Mouse (Mus musculus) testis, adult 2 months (tissue): ENCODE data around the gene Cmpk2. TPM values are rescaled to one million over a fixed set of nuclear protein-coding genes. Genes with fewer than 3 reads are reported as not detected.
A peak's percentile ranks its signal among the peaks of the same experiment; 100 is the strongest.
"Not testable (repeated sequence)": the region's sequence is repeated elsewhere in the genome, so short reads cannot be mapped to it uniquely, and the experiment has no call there.

Experiments used
- H3K27ac ChIP-seq: fragments of 200-500 bp; 2 replicates; pipeline ENCODE4 v1.5.1; 2012; ENCODE audit warnings: low read depth, low read length; ENCODE audit not compliant: control insufficient read depth, insufficient read depth
- H3K27me3 ChIP-seq: fragments of 200-500 bp; 2 replicates; pipeline ENCODE4 v1.6.1; 2012; ENCODE audit warnings: mild to moderate bottlenecking, low read length, moderate library complexity; ENCODE audit not compliant: control insufficient read depth, insufficient read depth
- H3K36me3 ChIP-seq: fragments of 200-500 bp; 2 replicates; pipeline ENCODE4 v1.6.1; 2012; ENCODE audit warnings: mild to moderate bottlenecking, low read length; ENCODE audit not compliant: control insufficient read depth, insufficient read depth
- H3K4me1 ChIP-seq: fragments of 200-500 bp; 2 replicates; pipeline ENCODE4 v1.6.1; 2012; ENCODE audit warnings: low read length; ENCODE audit not compliant: control insufficient read depth, insufficient read depth
- H3K4me3 ChIP-seq: fragments of 200-500 bp; 2 replicates; pipeline ENCODE4 v1.5.1; 2012; ENCODE audit warnings: low read depth, mild to moderate bottlenecking, low read length, moderate library complexity, mixed read lengths; ENCODE audit not compliant: control insufficient read depth
- CTCF ChIP-seq: fragments of 200-500 bp; IDR thresholded peaks from 2 replicates; pipeline ENCODE4 v1.5.1; 2012; ENCODE audit warnings: low read depth, mild to moderate bottlenecking, inconsistent platforms, low read length, moderate library complexity; ENCODE audit not compliant: control insufficient read depth, insufficient read depth, insufficient replicate concordance
- POLR2A ChIP-seq: fragments of 200-500 bp; IDR thresholded peaks from 2 replicates; pipeline ENCODE4 v1.6.1; 2012; ENCODE audit warnings: low read depth, mild to moderate bottlenecking, inconsistent platforms, low read length, moderate library complexity; ENCODE audit not compliant: control insufficient read depth
- polyA plus RNA-seq: library from polyadenylated mRNA; depleted of rRNA; stranded (reverse); fragments of >200 nt; gene quantifications from 2 replicates; pipeline ENCODE4 v1.2.3, GENCODE M21; 2012; rRNA removed

Gene Cmpk2
- 2.3 and 2.4 TPM in 2 replicates for polyA plus RNA-seq

GRCm38 (mm10) chr12:26469098-26470041, at the start of gene Cmpk2:
Gene Cmpk2, plus strand, starts transcription at chr12:26469204.
- Histone ChIP-seq H3K4me1 (peaks cover 9% of the 10 kb centered on the region), H3K27ac (no peak within 1 kb of the TSS), H3K4me3 (peak within 1 kb of the TSS; percentile 83), H3K27me3 (no peaks in the 10 kb centered on the region), H3K36me3 (no peaks in the 10 kb centered on the region)
- TF ChIP-seq CTCF (no peak), POLR2A (no peak)

DNA sequence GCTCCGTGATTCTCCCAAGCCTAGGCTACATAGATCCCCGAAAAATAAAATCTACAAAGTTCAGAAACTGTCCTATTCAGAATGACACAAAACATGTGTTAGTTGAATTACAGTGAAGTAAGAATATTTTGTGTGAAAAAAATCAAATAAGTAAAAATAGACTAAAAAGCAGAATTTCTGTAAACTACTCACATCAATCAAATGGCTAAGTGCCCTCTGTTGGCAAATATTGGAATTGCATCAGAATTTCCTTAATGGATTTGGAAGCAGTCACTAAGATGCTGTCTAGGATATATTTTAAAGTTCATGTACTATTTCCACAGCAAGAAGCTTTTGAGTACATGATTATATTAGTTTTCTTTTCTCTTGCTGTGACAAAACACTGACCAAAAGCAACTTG, 44.2 kb upstream of the Cmpk2 start:
- Histone ChIP-seq H3K27ac (no peak overlapping the region), H3K36me3 (no peaks in the 10 kb centered on the region), H3K4me3 (no peak overlapping the region), H3K4me1 (no peaks in the 10 kb centered on the region), H3K27me3 (no peaks in the 10 kb centered on the region)
- TF ChIP-seq CTCF, result no peak
- no peak for TF ChIP-seq POLR2A

- not testable (repeated sequence) for H3K27ac ChIP-seq, H3K4me3 ChIP-seq, H3K27me3 ChIP-seq, H3K36me3 ChIP-seq, H3K4me1 ChIP-seq
Observed at GRCm38 (mm10) chr12:26428771-26429170, 40.2 kb upstream of the Cmpk2 start.

GRCm38 (mm10) chr12:26436334-26436733, 32.7 kb upstream of the Cmpk2 start:
- Histone ChIP-seq H3K27ac (no peak overlapping the region), H3K4me3 (no peak overlapping the region), H3K36me3 (no peaks in the 10 kb centered on the region), H3K27me3 (no peaks in the 10 kb centered on the region), H3K4me1 (no peaks in the 10 kb centered on the region)
- no peak for TF ChIP-seq POLR2A
- TF ChIP-seq CTCF, result no peak

DNA sequence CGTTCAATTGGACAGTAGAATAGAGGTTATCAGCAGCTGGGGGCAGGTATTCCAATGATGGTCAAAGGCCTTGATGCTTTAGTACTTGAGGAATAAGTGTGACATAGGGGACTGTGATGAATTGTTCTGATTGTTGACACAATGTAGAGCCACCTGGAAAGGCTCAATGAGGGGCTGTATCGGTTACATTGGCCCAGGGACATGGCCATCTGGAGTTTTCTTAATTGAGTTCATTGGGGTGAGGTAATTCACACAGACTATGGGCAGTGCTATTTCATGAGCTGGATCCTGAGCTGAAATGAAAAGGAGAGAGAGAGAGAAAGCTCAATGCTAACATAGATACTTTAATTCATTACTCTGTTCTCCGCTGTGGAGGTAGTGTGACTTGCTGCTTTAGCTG, 31.1 kb upstream of the Cmpk2 start:
- Histone ChIP-seq H3K36me3 (no peaks in the 10 kb centered on the region), H3K4me1 (no peaks in the 10 kb centered on the region), H3K4me3 (no peak overlapping the region), H3K27me3 (no peaks in the 10 kb centered on the region), H3K27ac (no peak overlapping the region)
- TF ChIP-seq POLR2A (no peak), CTCF (no peak)

- Histone ChIP-seq H3K4me3 (no peak overlapping the region), H3K27me3 (no peaks in the 10 kb centered on the region), H3K27ac (no peak overlapping the region), H3K4me1 (no peaks in the 10 kb centered on the region), H3K36me3 (no peaks in the 10 kb centered on the region)
- no peak for TF ChIP-seq POLR2A
- no peak for TF ChIP-seq CTCF
Observed at GRCm38 (mm10) chr12:26439366-26439765, 29.6 kb upstream of the Cmpk2 start.

- Histone ChIP-seq H3K27ac (no peak overlapping the region), H3K4me3 (no peak overlapping the region), H3K27me3 (no peaks in the 10 kb centered on the region), H3K36me3 (no peaks in the 10 kb centered on the region), H3K4me1 (no peaks in the 10 kb centered on the region)
- TF ChIP-seq CTCF, result no peak
- no peak for TF ChIP-seq POLR2A
Observed at GRCm38 (mm10) chr12:26444054-26444453, 24.9 kb upstream of the Cmpk2 start.
